Mouse (Mus musculus) heart, embryonic 15.5 days (tissue): ENCODE data around the gene Gm4969. TPM values are rescaled to one million over a fixed set of nuclear protein-coding genes. Genes with fewer than 3 reads are reported as not detected.

ENCODE experiments used
- ATAC-seq: fragments of 200-750 bp; cut with Nextera tagmentation; replicated peaks from 2 replicates; pipeline ENCODE4 v1.8.0; 2017; ENCODE audit warnings: low read depth, moderate TSS enrichment; ENCODE audit not compliant: insufficient number of reproducible peaks, insufficient read depth, low FRiP score
- H3K27ac ChIP-seq: fragments of 300-500 bp; sonication (generic); 2 replicates; pipeline ENCODE4 v1.5.1; 2015; ENCODE audit warnings: mild to moderate bottlenecking, inconsistent platforms
- H3K27me3 ChIP-seq: fragments of 300-500 bp; sonication (generic); 2 replicates; pipeline ENCODE4 v1.6.1; 2015; ENCODE audit warnings: inconsistent platforms
- H3K36me3 ChIP-seq: fragments of 300-500 bp; sonication (generic); 2 replicates; pipeline ENCODE4 v1.6.1; 2015; ENCODE audit warnings: mild to moderate bottlenecking, inconsistent platforms
- H3K4me1 ChIP-seq: fragments of 300-500 bp; sonication (generic); replicated peaks from 2 replicates; pipeline ENCODE4 v1.6.1; 2015; ENCODE audit warnings: inconsistent platforms
- H3K4me2 ChIP-seq: fragments of 300-500 bp; sonication (generic); 2 replicates; pipeline ENCODE4 v1.6.1; 2015; ENCODE audit warnings: inconsistent platforms, mild to moderate bottlenecking, moderate library complexity
- H3K4me3 ChIP-seq: fragments of 300-500 bp; sonication (generic); 2 replicates; pipeline ENCODE4 v1.5.1; 2015; ENCODE audit warnings: mild to moderate bottlenecking, inconsistent platforms
- H3K9ac ChIP-seq: fragments of 300-500 bp; sonication (generic); 2 replicates; pipeline ENCODE4 v1.6.1; 2015; ENCODE audit warnings: mild to moderate bottlenecking, inconsistent platforms
- H3K9me3 ChIP-seq: fragments of 300-500 bp; sonication (generic); replicated peaks from 2 replicates; pipeline ENCODE4 v1.6.1; 2016; ENCODE audit warnings: inconsistent platforms
- WGBS: fragments of 180-500 bp; shearing (Covaris S2); methylation state at CpG from one replicate; pipeline ENCODE4 v1.1.7; 2015; ENCODE audit warnings: mixed read lengths; 5-methylcytosine and 5-hydroxymethylcytosine counted together
- polyA plus RNA-seq: library from polyadenylated mRNA; unstranded; fragments of >200 nt; fragmentation: Nextera tagmentation; extraction: Ambion mirVana; gene quantifications from 2 replicates; pipeline ENCODE4 v1.2.1, GENCODE M21; 2015

Gene Gm4969
- 0.73 and 1.0 TPM in 2 replicates for polyA plus RNA-seq

GRCm38 (mm10) chr7:19118028-19118771, at the start of gene Gm4969:
Gene Gm4969, minus strand, starts transcription at chr7:19118368.
- Histone ChIP-seq H3K27ac (no peak within 1 kb of the TSS), H3K27me3 (no peaks in the 10 kb centered on the region), H3K9ac (no peak within 1 kb of the TSS), H3K4me3 (peak within 1 kb of the TSS; percentile 33), H3K36me3 (no peaks in the 10 kb centered on the region), H3K9me3 (no peaks in the 10 kb centered on the region), H3K4me1 (peaks cover 14% of the 10 kb centered on the region), H3K4me2 (peak within 1 kb of the TSS; percentile 59)
- ATAC-seq, result peak; percentile 37
- 24% methylated on average over 64 of the region's 64 CpGs for WGBS

GRCm38 (mm10) chr7:19166990-19167389, 48.8 kb upstream of the Gm4969 start:
- peaks cover 63% of the 10 kb centered on the region for H3K4me1 ChIP-seq
- H3K4me3 ChIP-seq, result no peak overlapping the region
- ATAC-seq, result no peak
- 0 out of 2 replicates have a peak, but pooled peaks cover 3% of the 10 kb centered on the region for H3K27me3 ChIP-seq
- no peak overlapping the region for H3K4me2 ChIP-seq
- no peak overlapping the region for H3K9ac ChIP-seq
- no peaks in the 10 kb centered on the region for H3K9me3 ChIP-seq
- peak overlapping the region; percentile 89 for H3K27ac ChIP-seq
- H3K36me3 ChIP-seq, result peaks cover 5% of the 10 kb centered on the region; the same call in 1 of the 2 replicates
- 82% methylated on average over 3 of the region's 3 CpGs for WGBS

- Histone ChIP-seq H3K4me2 (peak within 1 kb of the TSS; percentile 65), H3K4me1 (peaks cover 52% of the 10 kb centered on the region), H3K9me3 (no peaks in the 10 kb centered on the region), H3K27me3 (peaks cover 3% of the 10 kb centered on the region; the same call in 1 of the 2 replicates), H3K27ac (peak within 1 kb of the TSS; percentile 89), H3K36me3 (peaks cover 9% of the 10 kb centered on the region; the same call in 1 of the 2 replicates), H3K9ac (peak within 1 kb of the TSS; percentile 56), H3K4me3 (peak within 1 kb of the TSS; percentile 47)
- 5% methylated on average over 14 of the region's 14 CpGs for WGBS
- peak; percentile 83 for ATAC-seq
These were observed 47.7 kb upstream of the Gm4969 start, which contains the start of gene Gipr for GRCm38 (mm10) chr7:19165656-19166423. Gene Gipr, minus strand, starts transcription at chr7:19166127.

GRCm38 (mm10) chr7:19164978-19165377, 46.8 kb upstream of the Gm4969 start:
- Histone ChIP-seq H3K4me2 (peak overlapping the region; percentile 65), H3K27me3 (peaks cover 3% of the 10 kb centered on the region; the same call in 1 of the 2 replicates), H3K9ac (peak overlapping the region; percentile 56), H3K9me3 (no peaks in the 10 kb centered on the region), H3K4me1 (peaks cover 53% of the 10 kb centered on the region), H3K27ac (peak overlapping the region; percentile 89), H3K36me3 (peaks cover 9% of the 10 kb centered on the region; the same call in 1 of the 2 replicates), H3K4me3 (peak overlapping the region; percentile 47)
- peak; percentile 44; the same call in 1 of the 2 replicates for ATAC-seq
- 2% methylated on average over 13 of the region's 13 CpGs for WGBS

GRCm38 (mm10) chr7:19164189-19164588, 46.0 kb upstream of the Gm4969 start:
- H3K27ac ChIP-seq, result peak overlapping the region; percentile 89; the same call in 1 of the 2 replicates
- H3K27me3 ChIP-seq, result peaks cover 10% of the 10 kb centered on the region
- H3K4me3 ChIP-seq, result peak overlapping the region; percentile 47
- peaks cover 52% of the 10 kb centered on the region for H3K4me1 ChIP-seq
- H3K36me3 ChIP-seq, result peaks cover 9% of the 10 kb centered on the region; the same call in 1 of the 2 replicates
- WGBS, result 8% methylated on average over 6 of the region's 6 CpGs
- H3K9me3 ChIP-seq, result no peaks in the 10 kb centered on the region
- H3K4me2 ChIP-seq, result peak overlapping the region; percentile 65
- peak overlapping the region; percentile 42 for H3K9ac ChIP-seq
- ATAC-seq, result no peak

GRCm38 (mm10) chr7:19163752-19164151, 45.6 kb upstream of the Gm4969 start:
- peaks cover 12% of the 10 kb centered on the region for H3K27me3 ChIP-seq
- H3K9ac ChIP-seq, result no peak overlapping the region
- peak overlapping the region; percentile 47; the same call in 1 of the 2 replicates for H3K4me3 ChIP-seq
- ATAC-seq, result no peak
- H3K27ac ChIP-seq, result no peak overlapping the region
- H3K36me3 ChIP-seq, result peaks cover 9% of the 10 kb centered on the region; the same call in 1 of the 2 replicates
- 36% methylated on average over 12 of the region's 12 CpGs for WGBS
- H3K4me1 ChIP-seq, result peaks cover 50% of the 10 kb centered on the region
- no peaks in the 10 kb centered on the region for H3K9me3 ChIP-seq
- H3K4me2 ChIP-seq, result peak overlapping the region; percentile 65

- Histone ChIP-seq H3K4me3 (no peak overlapping the region), H3K36me3 (peaks cover 9% of the 10 kb centered on the region; the same call in 1 of the 2 replicates), H3K27me3 (peaks cover 17% of the 10 kb centered on the region), H3K9me3 (no peaks in the 10 kb centered on the region), H3K4me2 (no peak overlapping the region), H3K9ac (no peak overlapping the region), H3K4me1 (peaks cover 44% of the 10 kb centered on the region), H3K27ac (no peak overlapping the region)
- no peak for ATAC-seq
- 79% methylated on average over 7 of the region's 7 CpGs for WGBS
These were observed 44.8 kb upstream of the Gm4969 start for GRCm38 (mm10) chr7:19162928-19163327.

GRCm38 (mm10) chr7:19160115-19160514, 41.9 kb upstream of the Gm4969 start:
- 2% methylated on average over 20 of the region's 20 CpGs for WGBS
- H3K36me3 ChIP-seq, result peaks cover 13% of the 10 kb centered on the region; the same call in 1 of the 2 replicates
- ATAC-seq, result no peak
- H3K9me3 ChIP-seq, result no peaks in the 10 kb centered on the region
- H3K4me2 ChIP-seq, result peak overlapping the region; percentile 70
- peaks cover 43% of the 10 kb centered on the region for H3K4me1 ChIP-seq
- H3K27me3 ChIP-seq, result peaks cover 17% of the 10 kb centered on the region
- H3K4me3 ChIP-seq, result peak overlapping the region; percentile 34
- peak overlapping the region; percentile 35; the same call in 1 of the 2 replicates for H3K9ac ChIP-seq
- H3K27ac ChIP-seq, result no peak overlapping the region

- 18% methylated on average over 18 of the region's 18 CpGs for WGBS
- no peaks in the 10 kb centered on the region for H3K9me3 ChIP-seq
- no peak overlapping the region for H3K27ac ChIP-seq
- no peak overlapping the region for H3K4me2 ChIP-seq
- no peak for ATAC-seq
- no peak overlapping the region for H3K4me3 ChIP-seq
- H3K36me3 ChIP-seq, result peaks cover 13% of the 10 kb centered on the region; the same call in 1 of the 2 replicates
- H3K4me1 ChIP-seq, result peaks cover 36% of the 10 kb centered on the region
- H3K9ac ChIP-seq, result 0 out of 2 replicates have a peak overlapping the region, but pooled peaks have one; percentile 35
- peaks cover 14% of the 10 kb centered on the region for H3K27me3 ChIP-seq
These were observed 41.2 kb upstream of the Gm4969 start for GRCm38 (mm10) chr7:19159411-19159810.

- peaks cover 20% of the 10 kb centered on the region; the same call in 1 of the 2 replicates for H3K36me3 ChIP-seq
- H3K4me3 ChIP-seq, result no peak overlapping the region
- no peak for ATAC-seq
- H3K27ac ChIP-seq, result no peak overlapping the region
- no peaks in the 10 kb centered on the region for H3K9me3 ChIP-seq
- H3K4me1 ChIP-seq, result peaks cover 28% of the 10 kb centered on the region
- no peak overlapping the region for H3K4me2 ChIP-seq
- no peak overlapping the region for H3K9ac ChIP-seq
- peaks cover 14% of the 10 kb centered on the region for H3K27me3 ChIP-seq
- WGBS, result 69% methylated on average over 11 of the region's 11 CpGs
These were observed 40.4 kb upstream of the Gm4969 start for GRCm38 (mm10) chr7:19158601-19159000.
